Mouse (Mus musculus): ENCODE data around the gene Fahd1. TPM values are rescaled to one million over a fixed set of nuclear protein-coding genes. Genes with fewer than 3 reads are reported as not detected.

The Fahd1 gene
- total and polyA plus RNA-seq, 2 experiments from 2014 or later = 15.6 to 16.6 TPM

GRCm38 (mm10) chr17:24799476-24799875 is 50.7 kb downstream of the Fahd1 start:
- no peak for DNase-seq
- no peak for ATAC-seq
- no peak overlapping the region for H3K4me3 ChIP-seq (ENCODE audit: low read depth, low read length)
- H3K36me3 ChIP-seq (ENCODE audit: insufficient read depth) = no peaks in the 10 kb centered on the region
- H3K4me2 ChIP-seq (ENCODE audit: low read depth) = no peak overlapping the region
- H3K27me3 ChIP-seq (ENCODE audit: insufficient read depth, low read length) = peaks cover 5% of the 10 kb centered on the region
- 0 out of 2 replicates have a peak, but pooled peaks cover 4% of the 10 kb centered on the region for H3K4me1 ChIP-seq (ENCODE audit: insufficient read depth)
- H3K27ac ChIP-seq (ENCODE audit: low read depth, low read length) = no peak overlapping the region
- no peaks in the 10 kb centered on the region for H3K9me3 ChIP-seq (ENCODE audit: low read length)
- TF ChIP-seq CTCF (IDR thresholded peaks at IDR 0.05; ENCODE audit: low read depth) = no peak
- WGBS = 93% methylated on average over 4 of the region's 4 CpGs
- H3K9ac ChIP-seq = no peak overlapping the region

Other genes with a start within 250 kb of the Fahd1 start
- gene Tsc2, start 217.7 kb downstream of the Fahd1 start, total RNA-seq (2014; rRNA removed) = 81.2 and 92.6 TPM in 2 replicates
- gene Tsc2, start 217.7 kb downstream of the Fahd1 start, polyA plus RNA-seq (2015; fragmentation: Nextera tagmentation; extraction: Ambion mirVana) = 44.2 and 56.2 TPM in 2 replicates
- gene Nthl1, start 217.7 kb downstream of the Fahd1 start, total RNA-seq (2014; rRNA removed) = 10.1 and 10.2 TPM in 2 replicates
- 8.6 and 9.8 TPM in 2 replicates for gene Nthl1, start 217.7 kb downstream of the Fahd1 start, polyA plus RNA-seq (2015; fragmentation: Nextera tagmentation; extraction: Ambion mirVana)
- gene Slc9a3r2, start 200.0 kb downstream of the Fahd1 start, total RNA-seq (2014; rRNA removed) = 43.5 and 54.5 TPM in 2 replicates
- gene Slc9a3r2, start 200.0 kb downstream of the Fahd1 start, polyA plus RNA-seq (2015; fragmentation: Nextera tagmentation; extraction: Ambion mirVana) = 42.0 and 48.3 TPM in 2 replicates
- not detected in 2 replicates for gene Npw, start 191.9 kb downstream of the Fahd1 start, total RNA-seq (2014; rRNA removed)
- 0.64 and 0.96 TPM in 2 replicates for gene Npw, start 191.9 kb downstream of the Fahd1 start, polyA plus RNA-seq (2015; fragmentation: Nextera tagmentation; extraction: Ambion mirVana)
- 31.2 and 41.5 TPM in 2 replicates for gene Zfp598, start 180.7 kb downstream of the Fahd1 start, total RNA-seq (2014; rRNA removed)
- 14.6 and 15.0 TPM in 2 replicates for gene Zfp598, start 180.7 kb downstream of the Fahd1 start, polyA plus RNA-seq (2015; fragmentation: Nextera tagmentation; extraction: Ambion mirVana)
- gene Syngr3, start 160.4 kb downstream of the Fahd1 start, total RNA-seq (2014; rRNA removed) = 218 and 221 TPM in 2 replicates
- 255 and 290 TPM in 2 replicates for gene Syngr3, start 160.4 kb downstream of the Fahd1 start, polyA plus RNA-seq (2015; fragmentation: Nextera tagmentation; extraction: Ambion mirVana)
- 34.5 and 34.7 TPM in 2 replicates for gene Gfer, start 154.2 kb downstream of the Fahd1 start, total RNA-seq (2014; rRNA removed)
- gene Gfer, start 154.2 kb downstream of the Fahd1 start, polyA plus RNA-seq (2015; fragmentation: Nextera tagmentation; extraction: Ambion mirVana) = 35.4 and 38.0 TPM in 2 replicates
- 3.8 and 4.5 TPM in 2 replicates for gene Noxo1, start 154.1 kb downstream of the Fahd1 start, total RNA-seq (2014; rRNA removed)
- gene Noxo1, start 154.1 kb downstream of the Fahd1 start, polyA plus RNA-seq (2015; fragmentation: Nextera tagmentation; extraction: Ambion mirVana) = 1.4 and 2.5 TPM in 2 replicates
- gene Tbl3, start 142.7 kb downstream of the Fahd1 start, total RNA-seq (2014; rRNA removed) = 39.0 and 59.2 TPM in 2 replicates
- 45.7 and 48.0 TPM in 2 replicates for gene Tbl3, start 142.7 kb downstream of the Fahd1 start, polyA plus RNA-seq (2015; fragmentation: Nextera tagmentation; extraction: Ambion mirVana)
- 0.69 TPM in 1 of 2 replicates, not detected in the other for gene Rnf151, start 132.3 kb downstream of the Fahd1 start, total RNA-seq (2014; rRNA removed)
- gene Rnf151, start 132.3 kb downstream of the Fahd1 start, polyA plus RNA-seq (2015; fragmentation: Nextera tagmentation; extraction: Ambion mirVana) = not detected in 2 replicates
- gene Rps2, start 132.2 kb downstream of the Fahd1 start, total RNA-seq (2014; rRNA removed) = 2,317 and 3,198 TPM in 2 replicates
- 884 and 936 TPM in 2 replicates for gene Rps2, start 132.2 kb downstream of the Fahd1 start, polyA plus RNA-seq (2015; fragmentation: Nextera tagmentation; extraction: Ambion mirVana)
- 151 and 199 TPM in 2 replicates for gene Ndufb10, start 125.9 kb downstream of the Fahd1 start, total RNA-seq (2014; rRNA removed)
- gene Ndufb10, start 125.9 kb downstream of the Fahd1 start, polyA plus RNA-seq (2015; fragmentation: Nextera tagmentation; extraction: Ambion mirVana) = 312 and 351 TPM in 2 replicates
- not detected in 2 replicates for gene Rpl3l, start 122.5 kb downstream of the Fahd1 start, total RNA-seq (2014; rRNA removed)
- 0.34 TPM in 1 of 2 replicates, not detected in the other for gene Rpl3l, start 122.5 kb downstream of the Fahd1 start, polyA plus RNA-seq (2015; fragmentation: Nextera tagmentation; extraction: Ambion mirVana)
- 19.3 and 27.4 TPM in 2 replicates for gene Msrb1, start 113.7 kb downstream of the Fahd1 start, total RNA-seq (2014; rRNA removed)
- 28.4 and 28.6 TPM in 2 replicates for gene Msrb1, start 113.7 kb downstream of the Fahd1 start, polyA plus RNA-seq (2015; fragmentation: Nextera tagmentation; extraction: Ambion mirVana)
- 0.57 TPM in 1 of 2 replicates, not detected in the other for gene Hs3st6, start 97.4 kb downstream of the Fahd1 start, total RNA-seq (2014; rRNA removed)
- gene Hs3st6, start 97.4 kb downstream of the Fahd1 start, polyA plus RNA-seq (2015; fragmentation: Nextera tagmentation; extraction: Ambion mirVana) = 0.45 and 0.53 TPM in 2 replicates
- gene Meiob, start 46.1 kb downstream of the Fahd1 start, total RNA-seq (2014; rRNA removed) = not detected in 2 replicates
- gene Meiob, start 46.1 kb downstream of the Fahd1 start, polyA plus RNA-seq (2015; fragmentation: Nextera tagmentation; extraction: Ambion mirVana) = 0.08 and 0.15 TPM in 2 replicates
- gene Hagh, start 10.2 kb downstream of the Fahd1 start, total RNA-seq (2014; rRNA removed) = 62.0 and 62.8 TPM in 2 replicates
- gene Hagh, start 10.2 kb downstream of the Fahd1 start, polyA plus RNA-seq (2015; fragmentation: Nextera tagmentation; extraction: Ambion mirVana) = 61.6 and 66.6 TPM in 2 replicates
- gene Igfals, start 15.6 kb upstream of the Fahd1 start, total RNA-seq (2014; rRNA removed) = 0.48 TPM in 1 of 2 replicates, not detected in the other
- gene Igfals, start 15.6 kb upstream of the Fahd1 start, polyA plus RNA-seq (2015; fragmentation: Nextera tagmentation; extraction: Ambion mirVana) = 0.18 TPM in 1 of 2 replicates, not detected in the other
- 40.5 and 50.6 TPM in 2 replicates for gene Nubp2, start 36.0 kb upstream of the Fahd1 start, total RNA-seq (2014; rRNA removed)
- 67.3 and 80.1 TPM in 2 replicates for gene Nubp2, start 36.0 kb upstream of the Fahd1 start, polyA plus RNA-seq (2015; fragmentation: Nextera tagmentation; extraction: Ambion mirVana)
- 75.7 and 91.0 TPM in 2 replicates for gene Spsb3, start 36.3 kb upstream of the Fahd1 start, total RNA-seq (2014; rRNA removed)
- gene Spsb3, start 36.3 kb upstream of the Fahd1 start, polyA plus RNA-seq (2015; fragmentation: Nextera tagmentation; extraction: Ambion mirVana) = 89.8 and 97.8 TPM in 2 replicates
- gene Eme2, start 44.7 kb upstream of the Fahd1 start, total RNA-seq (2014; rRNA removed) = 35.6 and 36.6 TPM in 2 replicates
- gene Eme2, start 44.7 kb upstream of the Fahd1 start, polyA plus RNA-seq (2015; fragmentation: Nextera tagmentation; extraction: Ambion mirVana) = 14.7 and 17.9 TPM in 2 replicates
- 39.5 and 45.5 TPM in 2 replicates for gene Mrps34, start 44.8 kb upstream of the Fahd1 start, total RNA-seq (2014; rRNA removed)
- 128 and 138 TPM in 2 replicates for gene Mrps34, start 44.8 kb upstream of the Fahd1 start, polyA plus RNA-seq (2015; fragmentation: Nextera tagmentation; extraction: Ambion mirVana)
- 60.1 and 75.7 TPM in 2 replicates for gene Nme3, start 46.1 kb upstream of the Fahd1 start, total RNA-seq (2014; rRNA removed)
- 74.7 and 81.0 TPM in 2 replicates for gene Nme3, start 46.1 kb upstream of the Fahd1 start, polyA plus RNA-seq (2015; fragmentation: Nextera tagmentation; extraction: Ambion mirVana)
- 128 and 151 TPM in 2 replicates for gene Mapk8ip3, start 86.6 kb upstream of the Fahd1 start, total RNA-seq (2014; rRNA removed)
- gene Mapk8ip3, start 86.6 kb upstream of the Fahd1 start, polyA plus RNA-seq (2015; fragmentation: Nextera tagmentation; extraction: Ambion mirVana) = 50.3 and 65.1 TPM in 2 replicates
- gene Jpt2, start 110.3 kb upstream of the Fahd1 start, total RNA-seq (2014; rRNA removed) = 52.3 and 64.7 TPM in 2 replicates
- 46.2 and 58.4 TPM in 2 replicates for gene Jpt2, start 110.3 kb upstream of the Fahd1 start, polyA plus RNA-seq (2015; fragmentation: Nextera tagmentation; extraction: Ambion mirVana)
- 16.2 and 21.5 TPM in 2 replicates for gene Cramp1l, start 165.4 kb upstream of the Fahd1 start, total RNA-seq (2014; rRNA removed)
- 1.9 and 2.9 TPM in 2 replicates for gene Cramp1l, start 165.4 kb upstream of the Fahd1 start, polyA plus RNA-seq (2015; fragmentation: Nextera tagmentation; extraction: Ambion mirVana)
- gene Ift140, start 165.7 kb upstream of the Fahd1 start, total RNA-seq (2014; rRNA removed) = 31.8 and 37.7 TPM in 2 replicates
- 11.6 and 15.2 TPM in 2 replicates for gene Ift140, start 165.7 kb upstream of the Fahd1 start, polyA plus RNA-seq (2015; fragmentation: Nextera tagmentation; extraction: Ambion mirVana)
- gene Tmem204, start 233.2 kb upstream of the Fahd1 start, total RNA-seq (2014; rRNA removed) = 9.0 and 11.9 TPM in 2 replicates
- 10.3 and 10.6 TPM in 2 replicates for gene Tmem204, start 233.2 kb upstream of the Fahd1 start, polyA plus RNA-seq (2015; fragmentation: Nextera tagmentation; extraction: Ambion mirVana)